8 mouse cellular contexts compared by ENCODE assay signal in genomic region chr3:52180785-52181184, GRCm38 (mm10).
DNase-seq lines count a peak whose midpoint lies in the region; ATAC-seq and TF ChIP-seq lines count a peak whose summit lies in the region.

No protein-coding gene starts in this region.

- 0 out of 2 replicates have a peak overlapping the region, but pooled peaks have one; percentile 14 for H3K4me2 ChIP-seq in neural tube, embryonic 14.5 days (ENCODE audit: low read depth, low read length)

- no peak for TF ChIP-seq CTCF in left cerebral cortex, adult 2 months (IDR thresholded peaks at IDR 0.05)
- TF ChIP-seq CTCF in lung, adult 2 months (IDR thresholded peaks at IDR 0.05; ENCODE audit: insufficient read depth, low read length) = no peak

- no peak overlapping the region for H3K27ac ChIP-seq in left cerebral cortex, adult 2 months
- H3K27ac ChIP-seq in neural tube, embryonic 14.5 days (ENCODE audit: low read depth, low read length) = peak overlapping the region; percentile 81

- DNase-seq in left cerebral cortex, adult 2 months (ENCODE audit: extremely low spot score in 1 of 2, low spot score in 2 of 2) = peak; percentile 35 to 38
- no peak for DNase-seq in left cerebral cortex, adult 11 months (ENCODE audit: low spot score)
- DNase-seq in embryo, embryonic 9.5 days (ENCODE audit: extremely low spot score) = peak; percentile 52
- peak; percentile 88 to 91 for DNase-seq in heart, adult 18-20 months
- peak; percentile 58 for DNase-seq in kidney, adult 11 months
- peak; percentile 76 for DNase-seq in lung, adult 2 months
- peak; percentile 56 for DNase-seq in yolk sac, embryonic 10.5 days (ENCODE audit: low spot score)

- intact Hi-C loops in left cerebral cortex, adult 2 months (cut with DNase I) = no loop called here

- WGBS in lung, adult 2 months = 12% methylated on average over 10 of the region's 10 CpGs
- whole genome bisulfite sequencing in neural tube, embryonic 14.5 days = 17% methylated on average over 10 of the region's 10 CpGs

- peak; percentile 65 for ATAC-seq in neural tube, embryonic 14.5 days (ENCODE audit: low read depth)

- H3K9me3 ChIP-seq in neural tube, embryonic 14.5 days (ENCODE audit: control insufficient read depth, low read length) = no peaks in the 10 kb centered on the region

- TF ChIP-seq POLR2A in lung, adult 2 months (IDR thresholded peaks at IDR 0.05; ENCODE audit: borderline replicate concordance, extremely low read depth, low read depth, low read length) = peak; percentile 18; the same call in 1 of the 2 replicates

- no peak overlapping the region for H3K4me3 ChIP-seq in left cerebral cortex, adult 2 months
- no peak overlapping the region for H3K4me3 ChIP-seq in lung, adult 2 months (replicated peaks; ENCODE audit: extremely low read depth, low read depth, low read length)
- H3K4me3 ChIP-seq in neural tube, embryonic 14.5 days (ENCODE audit: low read depth, low read length) = no peak overlapping the region

- H3K4me1 ChIP-seq in lung, adult 2 months (ENCODE audit: control insufficient read depth, insufficient read depth, low read length) = peaks cover 12% of the 10 kb centered on the region
- H3K4me1 ChIP-seq in neural tube, embryonic 14.5 days (ENCODE audit: control insufficient read depth, insufficient read depth, low read length) = peaks cover 30% of the 10 kb centered on the region

- H3K36me3 ChIP-seq in neural tube, embryonic 14.5 days (ENCODE audit: control insufficient read depth, insufficient read depth, low read length) = no peaks in the 10 kb centered on the region

- no peak overlapping the region for H3K9ac ChIP-seq in neural tube, embryonic 14.5 days (replicated peaks; ENCODE audit: low read depth, low read length)

- no peaks in the 10 kb centered on the region for H3K27me3 ChIP-seq in neural tube, embryonic 14.5 days (ENCODE audit: control insufficient read depth, insufficient read depth, low read length)
